Mouse (Mus musculus): ENCODE results near the gene Coro2a. TPM values are rescaled to one million over a fixed set of nuclear protein-coding genes. Genes with fewer than 3 reads are reported as not detected.

Coro2a gene
- 36.7 and 47.0 TPM in 2 replicates for total RNA-seq (2023)

GRCm38 (mm10) chr4:46601844-46602423, at the start of gene Coro2a:
Gene Coro2a (minus strand): TSS chr4:46602202.

GRCm38 (mm10) chr4:46650086-46650753, 48.2 kb upstream of the Coro2a start, which contains the start of gene Tbc1d2:
Gene Tbc1d2 (minus strand): TSS chr4:46650209.

GRCm38 (mm10) chr4:46535840-46536361, 66.1 kb downstream of the Coro2a start, which contains the start of gene Trim14:
Gene Trim14 (minus strand): TSS chr4:46536141.

GRCm38 (mm10) chr4:46489028-46489925, 112.7 kb downstream of the Coro2a start, which contains the start of gene Nans:
Gene Nans (plus strand): TSS chr4:46489248.

Other genes with a start within 250 kb of the Coro2a start
- 2.2 and 3.2 TPM in 2 replicates for gene Trmo, start 212.8 kb downstream of the Coro2a start, total RNA-seq (2023)
- 1.0 and 2.2 TPM in 2 replicates for gene Hemgn, start 188.7 kb downstream of the Coro2a start, total RNA-seq (2023)
- gene Anp32b, start 151.3 kb downstream of the Coro2a start, total RNA-seq (2023) = 150 and 213 TPM in 2 replicates
- 23.8 and 34.8 TPM in 2 replicates for gene Nans, start 113.0 kb downstream of the Coro2a start, total RNA-seq (2023)
- 15.1 and 18.4 TPM in 2 replicates for gene Trim14, start 66.1 kb downstream of the Coro2a start, total RNA-seq (2023)
- 75.8 and 113 TPM in 2 replicates for gene Tbc1d2, start 48.0 kb upstream of the Coro2a start, total RNA-seq (2023)